Mouse (Mus musculus) E14TG2a.4 (cell line): ENCODE measurements at regions not wholly inside any gene's neighbourhood (a gene's known extent, or its start where the extent isn't known, plus 50 kb on each side); places are given as distances from the start of the nearest gene placed in this dataset.

Experiments used
- H3K27me3 ChIP-seq: 2 replicates; pipeline ENCODE4 v1.6.1; 2014; ENCODE audit warnings: low read length, control low read depth; ENCODE audit not compliant: insufficient read depth
- H3K36me3 ChIP-seq: 2 replicates; pipeline ENCODE4 v1.6.1; 2014; ENCODE audit warnings: low read length, control low read depth; ENCODE audit not compliant: insufficient read depth
- H3K4me1 ChIP-seq: replicated peaks from 2 replicates; pipeline ENCODE4 v1.6.1; 2014; ENCODE audit warnings: low read depth, low read length, control low read depth
- H3K4me3 ChIP-seq: replicated peaks from 2 replicates; pipeline ENCODE4 v1.5.1; 2014; ENCODE audit warnings: mild to moderate bottlenecking, low read length
- H3K9me3 ChIP-seq: 2 replicates; pipeline ENCODE4 v1.6.1; 2014; ENCODE audit warnings: low read length, control low read depth
- CTCF ChIP-seq: conservative IDR thresholded peaks from 2 replicates; pipeline ENCODE4 v1.5.1; 2014; ENCODE audit warnings: low read length
- NANOG ChIP-seq: IDR thresholded peaks from 2 replicates; pipeline ENCODE4 v1.6.1; 2014; ENCODE audit warnings: borderline replicate concordance, low read length, mixed read lengths
- POU5F1 ChIP-seq: IDR thresholded peaks from 2 replicates; pipeline ENCODE4 v1.6.1; 2014; ENCODE audit warnings: low read length, borderline replicate concordance

DNA sequence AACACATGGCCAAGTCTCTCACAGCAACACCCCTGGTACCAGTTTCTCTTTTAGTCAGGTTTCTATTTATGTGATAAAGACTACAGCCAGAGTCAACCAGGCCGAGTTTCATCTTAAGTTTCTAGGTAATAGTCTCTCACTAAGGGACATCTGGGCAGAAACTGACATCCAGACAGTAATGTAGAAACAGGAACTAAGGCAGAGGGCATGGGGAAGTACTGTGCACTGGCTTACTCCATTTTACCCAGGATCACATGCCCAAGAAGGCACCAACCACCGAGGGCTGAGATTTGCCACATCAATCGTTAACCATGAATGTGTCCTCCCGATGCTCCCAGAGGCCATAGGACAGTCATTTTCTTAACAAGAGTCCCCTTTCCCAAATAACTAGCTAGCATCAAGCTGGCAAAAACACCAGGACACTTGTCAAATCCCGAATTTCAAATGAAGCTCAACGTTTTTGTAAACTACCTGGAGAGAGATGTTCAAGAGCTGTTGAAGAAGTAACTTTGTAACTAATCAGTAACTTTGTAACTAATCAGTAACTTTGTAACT is 216.9 kb upstream of the Lrig3 start:
- no peaks in the 10 kb centered on the region for H3K27me3 ChIP-seq
- H3K36me3 ChIP-seq = no peaks in the 10 kb centered on the region
- TF ChIP-seq POU5F1 (no peak), CTCF (no peak), NANOG (no peak)
- H3K4me3 ChIP-seq = no peak overlapping the region
- no peaks in the 10 kb centered on the region for H3K9me3 ChIP-seq
- no peaks in the 10 kb centered on the region for H3K4me1 ChIP-seq

DNA sequence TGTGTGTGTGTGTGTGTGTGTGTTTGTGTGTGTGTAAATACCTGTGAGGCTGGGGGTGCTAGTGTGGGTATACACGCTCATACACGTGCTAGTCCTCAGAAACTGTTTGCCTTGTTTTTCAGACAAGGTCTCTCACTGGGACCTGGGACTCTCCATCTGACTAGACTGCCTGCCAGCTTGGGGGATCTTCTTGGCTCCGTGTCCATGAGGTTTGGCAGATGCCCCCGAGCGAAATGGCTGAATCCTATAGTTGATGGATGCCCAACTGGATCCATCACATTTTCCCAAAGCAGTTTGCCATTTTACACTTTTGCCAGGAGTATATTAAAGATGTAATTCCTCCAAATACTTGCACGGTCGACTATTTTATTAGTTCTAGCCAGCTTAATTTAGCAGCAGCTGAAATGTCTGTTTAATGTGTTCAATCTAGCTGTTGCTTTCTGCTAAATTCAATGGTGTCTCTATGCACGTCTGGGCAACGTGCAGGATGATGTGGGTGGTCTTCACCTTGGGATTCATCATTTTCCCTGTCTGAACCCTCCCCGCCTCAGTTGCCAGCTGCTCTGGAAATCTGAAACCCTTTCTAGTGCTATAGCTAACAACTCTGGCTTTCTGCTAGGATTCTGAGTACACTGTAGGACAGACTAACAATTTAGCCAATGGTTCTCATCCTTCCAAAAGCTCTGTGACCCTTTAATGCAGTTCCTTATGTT is 213.3 kb upstream of the Lrig3 start:
- TF ChIP-seq NANOG = no peak
- H3K36me3 ChIP-seq = no peaks in the 10 kb centered on the region
- no peaks in the 10 kb centered on the region for H3K4me1 ChIP-seq
- H3K27me3 ChIP-seq = no peaks in the 10 kb centered on the region
- no peaks in the 10 kb centered on the region for H3K9me3 ChIP-seq
- H3K4me3 ChIP-seq = no peak overlapping the region

GRCm38 (mm10) chr10:125759171-125759570 is 206.8 kb upstream of the Lrig3 start:
- Histone ChIP-seq H3K4me1 (no peaks in the 10 kb centered on the region), H3K27me3 (no peaks in the 10 kb centered on the region), H3K36me3 (no peaks in the 10 kb centered on the region), H3K9me3 (peaks cover 10% of the 10 kb centered on the region), H3K4me3 (no peak overlapping the region)
- TF ChIP-seq POU5F1 = no peak
- TF ChIP-seq CTCF = peak; percentile 7; the same call in 1 of the 2 replicates

- no peaks in the 10 kb centered on the region for H3K27me3 ChIP-seq
- no peak for TF ChIP-seq POU5F1
- peaks cover 10% of the 10 kb centered on the region for H3K9me3 ChIP-seq
- no peak overlapping the region for H3K4me3 ChIP-seq
- no peaks in the 10 kb centered on the region for H3K36me3 ChIP-seq
- H3K4me1 ChIP-seq = no peaks in the 10 kb centered on the region
Measured at GRCm38 (mm10) chr10:125762367-125763068, 203.4 kb upstream of the Lrig3 start.

GRCm38 (mm10) chr10:125764402-125765102 is 201.4 kb upstream of the Lrig3 start:
- H3K36me3 ChIP-seq = no peaks in the 10 kb centered on the region
- H3K4me1 ChIP-seq = no peaks in the 10 kb centered on the region
- no peak overlapping the region for H3K4me3 ChIP-seq
- peak; percentile 80 for TF ChIP-seq CTCF
- no peak for TF ChIP-seq POU5F1
- H3K27me3 ChIP-seq = no peaks in the 10 kb centered on the region
- H3K9me3 ChIP-seq = peaks cover 10% of the 10 kb centered on the region

DNA sequence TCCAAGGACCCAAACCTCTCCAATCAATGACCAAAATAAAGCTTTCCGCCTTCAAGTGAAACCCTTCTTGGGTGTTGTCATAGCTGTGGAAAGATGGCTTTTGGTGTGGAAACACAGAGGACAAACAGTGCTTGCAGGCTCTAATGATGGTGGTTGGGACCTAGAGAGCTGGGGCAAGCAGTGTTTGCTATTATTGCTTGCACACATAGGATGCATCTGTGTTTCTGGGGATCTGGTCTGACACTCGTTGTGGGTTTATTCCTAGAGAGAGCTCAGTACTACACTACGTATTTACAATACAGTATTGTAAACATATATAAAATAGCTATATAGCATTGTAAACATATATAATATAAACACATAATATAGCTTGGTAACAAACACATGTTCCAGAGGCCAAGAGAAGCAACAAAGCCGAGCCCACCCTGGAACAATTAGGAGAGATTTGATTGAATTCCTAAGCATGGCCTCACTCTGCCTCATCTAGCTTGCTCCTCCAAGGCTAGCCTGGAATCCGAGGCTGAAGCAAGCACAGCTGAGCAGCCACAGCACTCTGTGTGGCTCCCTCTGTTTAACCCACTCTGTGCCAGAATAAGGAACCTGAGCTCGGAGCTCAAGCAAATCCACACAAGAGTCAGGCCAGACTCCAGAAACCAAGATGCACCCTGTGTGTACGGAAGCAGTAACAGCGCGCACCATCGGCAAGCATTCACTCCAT is 200.7 kb upstream of the Lrig3 start:
- Histone ChIP-seq H3K36me3 (no peaks in the 10 kb centered on the region), H3K9me3 (peaks cover 10% of the 10 kb centered on the region), H3K27me3 (no peaks in the 10 kb centered on the region), H3K4me3 (no peak overlapping the region), H3K4me1 (no peaks in the 10 kb centered on the region)
- no peak for TF ChIP-seq NANOG
- TF ChIP-seq CTCF = no peak
- no peak for TF ChIP-seq POU5F1

- no peak overlapping the region for H3K4me3 ChIP-seq
- H3K36me3 ChIP-seq = no peaks in the 10 kb centered on the region
- no peak for TF ChIP-seq POU5F1
- TF ChIP-seq CTCF = no peak
- TF ChIP-seq NANOG = no peak
- no peaks in the 10 kb centered on the region for H3K9me3 ChIP-seq
- no peaks in the 10 kb centered on the region for H3K27me3 ChIP-seq
- no peaks in the 10 kb centered on the region for H3K4me1 ChIP-seq
Measured at GRCm38 (mm10) chr10:125768281-125768680, 197.7 kb upstream of the Lrig3 start.

DNA sequence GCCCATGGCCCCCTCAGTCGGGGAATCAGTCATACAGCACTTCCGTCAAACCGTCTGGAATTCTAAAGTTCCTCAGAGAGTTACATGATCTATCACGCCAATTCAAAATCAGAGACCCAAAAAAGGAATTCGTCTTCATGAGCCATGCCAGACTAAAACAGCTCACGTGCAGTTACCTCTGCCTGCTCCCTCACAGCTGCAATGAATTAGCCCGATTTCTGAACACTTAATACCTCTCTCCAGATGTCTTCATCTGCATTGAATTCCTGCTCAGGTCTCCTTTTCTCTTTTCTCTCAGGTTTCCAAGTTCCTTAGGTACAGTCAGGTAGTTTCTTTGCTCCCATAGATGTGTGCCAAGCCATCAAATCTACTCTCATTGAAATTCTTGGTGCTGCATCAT is 192.4 kb upstream of the Lrig3 start:
- no peaks in the 10 kb centered on the region for H3K36me3 ChIP-seq
- no peaks in the 10 kb centered on the region for H3K4me1 ChIP-seq
- no peaks in the 10 kb centered on the region for H3K27me3 ChIP-seq
- no peak overlapping the region for H3K4me3 ChIP-seq
- TF ChIP-seq CTCF (no peak), NANOG (no peak), POU5F1 (no peak)
- no peaks in the 10 kb centered on the region for H3K9me3 ChIP-seq
